Mouse (Mus musculus) E14TG2a.4 (cell line): Measurements from ENCODE around the gene Zfp612.

ENCODE experiments used
- H3K27me3 ChIP-seq: 2 replicates; pipeline ENCODE4 v1.6.1; 2014; ENCODE audit warnings: low read length, control low read depth; ENCODE audit not compliant: insufficient read depth
- H3K36me3 ChIP-seq: 2 replicates; pipeline ENCODE4 v1.6.1; 2014; ENCODE audit warnings: low read length, control low read depth; ENCODE audit not compliant: insufficient read depth
- H3K4me1 ChIP-seq: replicated peaks from 2 replicates; pipeline ENCODE4 v1.6.1; 2014; ENCODE audit warnings: low read depth, low read length, control low read depth
- H3K4me3 ChIP-seq: replicated peaks from 2 replicates; pipeline ENCODE4 v1.5.1; 2014; ENCODE audit warnings: mild to moderate bottlenecking, low read length
- H3K9me3 ChIP-seq: 2 replicates; pipeline ENCODE4 v1.6.1; 2014; ENCODE audit warnings: low read length, control low read depth
- CTCF ChIP-seq: conservative IDR thresholded peaks from 2 replicates; pipeline ENCODE4 v1.5.1; 2014; ENCODE audit warnings: low read length
- NANOG ChIP-seq: IDR thresholded peaks from 2 replicates; pipeline ENCODE4 v1.6.1; 2014; ENCODE audit warnings: borderline replicate concordance, low read length, mixed read lengths
- POU5F1 ChIP-seq: IDR thresholded peaks from 2 replicates; pipeline ENCODE4 v1.6.1; 2014; ENCODE audit warnings: low read length, borderline replicate concordance

Gene Zfp612

DNA sequence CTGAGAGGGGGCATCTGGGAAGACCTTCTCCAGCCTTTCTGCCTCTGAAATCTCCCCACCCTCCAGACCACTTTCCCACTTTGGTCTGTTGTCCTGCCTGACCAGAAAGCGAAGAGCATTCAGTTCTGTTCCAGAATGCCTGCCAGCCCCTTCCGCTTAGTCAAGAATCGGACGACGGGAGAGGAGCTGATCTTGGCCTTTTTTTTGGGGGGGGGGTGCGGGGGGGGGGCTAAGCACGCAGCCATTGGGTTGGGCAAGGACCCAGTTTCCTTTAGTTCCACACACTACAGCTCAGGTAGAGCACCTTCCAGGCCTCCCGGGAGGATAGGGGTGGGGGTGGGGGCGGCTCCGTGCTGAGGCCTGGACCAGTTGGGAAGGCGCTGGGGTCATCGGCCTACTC lies 21.4 kb downstream of the Zfp612 start, which contains the start of gene Gm21964:
Gene Gm21964 (plus strand): TSS at position 301 of the 400 bp plus-strand sequence.
- TF ChIP-seq NANOG (no peak), CTCF (no peak), POU5F1 (no peak)
- Histone ChIP-seq H3K4me3 (peak within 1 kb of the TSS; percentile 32; the same call in 1 of the 2 replicates), H3K4me1 (peaks cover 14% of the 10 kb centered on the region), H3K36me3 (no peaks in the 10 kb centered on the region), H3K9me3 (no peaks in the 10 kb centered on the region), H3K27me3 (peaks cover 53% of the 10 kb centered on the region)

DNA sequence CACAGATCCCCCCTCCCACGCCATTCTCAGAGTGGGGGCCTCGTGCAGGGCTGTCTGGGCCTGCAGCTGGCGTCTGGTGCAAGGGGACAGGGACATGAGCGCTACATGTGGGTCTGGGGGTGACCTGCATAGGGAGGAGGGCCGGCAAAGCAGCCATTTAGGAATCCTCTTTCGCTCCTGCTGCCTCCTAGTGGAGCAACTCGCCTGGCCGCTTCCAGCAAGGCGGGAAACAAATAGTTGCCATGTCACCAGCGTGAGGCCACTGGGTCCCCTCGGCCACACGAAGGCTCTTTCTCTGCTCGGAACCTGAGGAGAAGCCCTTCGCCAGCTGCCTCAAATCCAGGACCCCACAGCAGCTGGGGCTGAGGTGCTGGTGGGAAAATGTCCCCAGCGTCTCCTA lies 22.1 kb downstream of the Zfp612 start:
- TF ChIP-seq CTCF: peak; percentile 9; the same call in 1 of the 2 replicates
- TF ChIP-seq NANOG: no peak
- H3K9me3 ChIP-seq: no peaks in the 10 kb centered on the region
- peak overlapping the region; percentile 32; the same call in 1 of the 2 replicates for H3K4me3 ChIP-seq
- H3K27me3 ChIP-seq: peaks cover 53% of the 10 kb centered on the region
- H3K4me1 ChIP-seq: peaks cover 14% of the 10 kb centered on the region
- no peaks in the 10 kb centered on the region for H3K36me3 ChIP-seq

- H3K27me3 ChIP-seq: peaks cover 57% of the 10 kb centered on the region
- TF ChIP-seq CTCF (peak; percentile 19; the same call in 1 of the 2 replicates), NANOG (no peak)
- peak within 1 kb of the TSS; percentile 32; the same call in 1 of the 2 replicates for H3K4me3 ChIP-seq
- H3K36me3 ChIP-seq: no peaks in the 10 kb centered on the region
- H3K4me1 ChIP-seq: peaks cover 14% of the 10 kb centered on the region
- no peaks in the 10 kb centered on the region for H3K9me3 ChIP-seq
These were observed 23.1 kb downstream of the Zfp612 start, which contains the start of gene Gm17720 for GRCm38 (mm10) chr8:110102653-110103052. TSS of gene Gm17720 (minus strand) at chr8:110102753.

DNA sequence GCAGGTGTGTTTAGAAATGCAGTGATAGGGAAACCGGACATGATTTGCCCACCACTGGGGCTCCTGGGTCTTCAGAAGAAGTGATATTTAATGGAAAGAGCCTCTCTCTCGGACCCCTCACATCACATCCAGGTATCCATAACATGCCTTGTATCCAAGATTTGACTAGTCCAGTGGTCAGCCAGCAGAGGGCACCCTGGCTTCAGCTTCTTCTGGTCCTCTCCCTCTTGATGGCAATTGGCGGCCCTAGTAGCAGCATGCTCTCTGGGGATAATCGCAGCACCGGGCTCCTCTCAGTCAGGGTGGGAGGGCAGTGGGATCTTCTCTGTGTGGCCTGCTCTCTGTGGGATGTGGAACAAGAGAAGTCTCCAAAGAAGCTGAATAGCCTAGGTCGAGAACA lies 40.2 kb downstream of the Zfp612 start:
- peaks cover 38% of the 10 kb centered on the region for H3K4me1 ChIP-seq
- H3K4me3 ChIP-seq: no peak overlapping the region
- H3K9me3 ChIP-seq: no peaks in the 10 kb centered on the region
- TF ChIP-seq CTCF (peak; percentile 27), POU5F1 (no peak)
- peaks cover 36% of the 10 kb centered on the region for H3K27me3 ChIP-seq
- no peaks in the 10 kb centered on the region for H3K36me3 ChIP-seq

DNA sequence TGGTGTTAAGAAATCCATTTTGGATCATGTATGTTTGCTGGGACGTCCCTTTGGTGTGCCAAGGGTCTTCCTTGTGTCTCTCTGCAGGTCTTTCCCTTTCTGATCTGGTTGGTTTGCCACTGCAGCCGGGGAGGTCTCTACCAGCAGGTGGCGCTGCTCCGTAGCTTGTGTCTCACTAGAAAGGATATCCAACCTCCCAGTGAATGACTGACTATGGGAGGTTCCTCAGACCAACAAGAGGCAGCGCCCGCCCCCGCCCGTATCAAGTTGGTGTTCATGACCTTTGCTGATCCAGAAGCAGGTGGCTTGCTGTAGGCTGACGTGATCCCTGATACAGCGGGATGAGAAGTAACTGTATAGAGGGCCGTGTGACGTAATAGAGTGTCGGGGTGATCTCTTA lies 51.0 kb downstream of the Zfp612 start:
- peaks cover 15% of the 10 kb centered on the region; the same call in 1 of the 2 replicates for H3K27me3 ChIP-seq
- H3K4me3 ChIP-seq: no peak overlapping the region
- H3K36me3 ChIP-seq: no peaks in the 10 kb centered on the region
- peaks cover 36% of the 10 kb centered on the region for H3K4me1 ChIP-seq
- peak; percentile 83 for TF ChIP-seq CTCF
- no peak for TF ChIP-seq NANOG
- no peak for TF ChIP-seq POU5F1
- H3K9me3 ChIP-seq: 0 out of 2 replicates have a peak, but pooled peaks cover 4% of the 10 kb centered on the region

DNA sequence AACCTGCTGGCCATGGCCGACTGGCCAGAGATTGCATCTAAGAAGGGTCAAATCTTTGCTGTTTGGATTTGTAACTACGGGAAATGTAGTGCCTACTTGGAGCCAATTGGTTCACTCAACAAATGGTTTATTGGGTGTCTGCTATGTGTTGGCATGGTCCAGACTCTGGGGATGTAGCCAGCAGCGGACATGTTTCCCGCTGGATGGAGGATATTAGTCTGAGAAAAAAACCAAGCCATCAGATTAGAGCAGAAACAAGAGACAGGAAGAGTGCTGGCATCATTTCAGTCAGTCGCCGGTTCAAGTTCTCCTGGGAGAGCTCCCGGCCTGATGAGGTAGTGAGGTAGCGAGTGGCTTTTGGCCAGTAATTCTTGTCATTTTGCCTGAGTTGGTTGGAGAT lies 54.7 kb downstream of the Zfp612 start:
- TF ChIP-seq POU5F1 (no peak), CTCF (no peak), NANOG (no peak)

GRCm38 (mm10) chr8:110135515-110135914 lies 56.0 kb downstream of the Zfp612 start:
- Histone ChIP-seq H3K27me3 (peaks cover 22% of the 10 kb centered on the region), H3K9me3 (0 out of 2 replicates have a peak, but pooled peaks cover 4% of the 10 kb centered on the region), H3K36me3 (no peaks in the 10 kb centered on the region), H3K4me3 (no peak overlapping the region), H3K4me1 (peaks cover 9% of the 10 kb centered on the region)
- TF ChIP-seq NANOG (no peak), POU5F1 (no peak), CTCF (no peak)

More for the DNA sequence above, 54.7 kb downstream of the Zfp612 start:
- Histone ChIP-seq H3K9me3 (0 out of 2 replicates have a peak, but pooled peaks cover 4% of the 10 kb centered on the region), H3K36me3 (no peaks in the 10 kb centered on the region), H3K4me3 (no peak overlapping the region), H3K4me1 (peaks cover 16% of the 10 kb centered on the region), H3K27me3 (peaks cover 14% of the 10 kb centered on the region)

DNA sequence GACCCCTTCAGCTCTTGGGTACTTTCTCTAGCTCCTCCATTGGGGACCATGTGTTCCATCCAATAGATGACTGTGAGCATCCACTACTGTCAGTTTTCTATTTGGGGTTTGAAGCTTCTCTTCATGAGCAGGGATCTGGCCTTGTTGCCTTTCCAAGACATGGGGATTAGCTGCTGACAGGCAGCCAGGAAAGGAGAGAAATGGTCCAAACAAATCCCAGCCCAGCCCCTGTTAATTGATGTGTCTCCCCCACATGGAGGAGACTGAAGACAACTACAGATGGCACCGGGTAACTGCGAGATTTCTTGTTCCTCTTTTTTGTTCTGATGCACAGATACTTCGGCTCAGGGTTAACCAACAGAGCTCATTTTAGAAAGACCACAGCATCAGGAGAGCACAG lies 60.6 kb downstream of the Zfp612 start:
- no peaks in the 10 kb centered on the region for H3K9me3 ChIP-seq
- no peaks in the 10 kb centered on the region for H3K4me1 ChIP-seq
- TF ChIP-seq NANOG (no peak), CTCF (no peak), POU5F1 (no peak)
- H3K4me3 ChIP-seq: no peak overlapping the region
- H3K27me3 ChIP-seq: peaks cover 49% of the 10 kb centered on the region
- no peaks in the 10 kb centered on the region for H3K36me3 ChIP-seq

DNA sequence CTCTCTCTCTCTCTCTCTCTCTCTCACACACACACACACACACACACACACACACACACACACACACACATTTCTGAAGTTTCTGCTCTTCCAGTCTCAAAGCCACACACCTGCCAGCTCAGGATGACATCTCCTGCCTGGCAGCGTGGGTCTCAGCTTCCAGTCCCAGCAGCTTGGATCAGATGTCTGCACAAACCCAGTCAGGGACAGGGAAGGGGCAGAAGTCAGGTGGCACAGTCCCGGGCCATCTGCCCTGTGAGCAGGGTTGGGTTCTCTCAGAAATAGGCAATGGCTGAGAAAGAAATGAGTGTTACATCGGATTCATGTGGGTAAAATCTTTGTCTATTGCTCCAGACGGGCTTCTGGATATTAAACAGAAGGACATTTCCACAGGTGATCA lies 61.2 kb downstream of the Zfp612 start:
- TF ChIP-seq NANOG (no peak), POU5F1 (no peak), CTCF (no peak)
- H3K4me1 ChIP-seq: no peaks in the 10 kb centered on the region
- no peak overlapping the region for H3K4me3 ChIP-seq
- H3K27me3 ChIP-seq: peaks cover 49% of the 10 kb centered on the region
- no peaks in the 10 kb centered on the region for H3K36me3 ChIP-seq
- no peaks in the 10 kb centered on the region for H3K9me3 ChIP-seq
